Mouse (Mus musculus) adrenal gland, postnatal 10 days (tissue): Measurements from ENCODE around the gene Pot1b. TPM values are rescaled to one million over a fixed set of nuclear protein-coding genes. Genes with fewer than 3 reads are reported as not detected.
A peak's percentile ranks its signal among the peaks of the same experiment; 100 is the strongest.

Source experiments
- DNase-seq: peaks from one replicate; pipeline ENCODE4 v3.0.0; 2021; ENCODE audit warnings: mixed read lengths
- long read RNA-seq, 2 experiments: library from polyadenylated mRNA; stranded (forward); transcript quantifications; one replicate each; pipeline ENCODE4 v2.0.0; 2021
- total RNA-seq, 2 experiments: library from RNA; stranded (reverse); gene quantifications; 2 replicates each; pipeline ENCODE4 v1.2.3; 2021

Pot1b gene
- 1 to 10 TPM; 6.8 to 9.8 TPM for total RNA-seq
- long read RNA-seq, experiment 1, partial matches to known transcripts: 0 of 2 reads
- long read RNA-seq, experiment 1, other reads (novel, unspliced or antisense): 2 of 2 reads
- long read RNA-seq, experiment 2: 0 reads

GRCm38 (mm10) chr17:55711984-55712811 is at the start of gene Pot1b:
Gene Pot1b (minus strand): TSS chr17:55712628.
- peak; percentile 98 for DNase-seq

DNA sequence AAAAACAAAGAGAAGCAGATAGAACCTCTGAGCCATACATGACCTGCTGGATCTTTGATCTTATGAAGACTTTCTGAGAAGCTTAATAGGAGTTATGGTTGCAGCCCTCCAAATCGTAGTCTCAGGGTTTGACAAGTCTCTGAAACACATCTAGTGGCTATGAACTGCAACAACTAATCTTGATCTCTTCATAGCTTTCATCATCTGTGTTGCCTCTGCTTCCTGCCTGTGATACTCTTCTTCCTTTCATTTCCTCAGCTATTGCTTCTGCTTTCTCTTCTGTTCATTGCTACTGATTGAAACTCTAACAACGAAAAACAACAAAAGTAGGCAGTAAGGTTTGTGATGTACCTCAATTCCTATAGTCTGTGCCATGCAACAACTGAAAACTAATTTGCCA is 38.7 kb upstream of the Pot1b start:
- DNase-seq: no peak

DNA sequence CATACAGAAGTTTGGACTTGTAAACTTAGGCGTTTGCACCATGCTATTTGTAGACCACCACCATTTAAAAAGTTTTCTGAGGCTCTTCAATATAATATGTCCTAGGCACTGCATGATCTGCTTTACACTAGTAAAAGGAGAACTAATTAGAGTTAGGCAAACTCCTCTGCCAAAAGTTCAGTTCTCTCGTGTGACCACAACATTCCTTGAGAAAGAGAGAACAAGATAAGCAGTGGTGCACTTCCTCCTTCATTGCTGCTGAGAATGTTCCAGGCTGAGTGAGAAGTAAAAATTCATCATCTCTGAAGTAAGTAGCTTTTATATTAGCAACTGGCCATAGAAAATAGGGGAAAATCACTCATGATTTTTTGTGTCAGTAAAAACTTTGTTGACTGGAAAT is 37.4 kb upstream of the Pot1b start, which contains the start of gene Adgre4:
Gene Adgre4 (plus strand): TSS at position 199 of the 400 bp plus-strand sequence.
- no peak for DNase-seq

DNA sequence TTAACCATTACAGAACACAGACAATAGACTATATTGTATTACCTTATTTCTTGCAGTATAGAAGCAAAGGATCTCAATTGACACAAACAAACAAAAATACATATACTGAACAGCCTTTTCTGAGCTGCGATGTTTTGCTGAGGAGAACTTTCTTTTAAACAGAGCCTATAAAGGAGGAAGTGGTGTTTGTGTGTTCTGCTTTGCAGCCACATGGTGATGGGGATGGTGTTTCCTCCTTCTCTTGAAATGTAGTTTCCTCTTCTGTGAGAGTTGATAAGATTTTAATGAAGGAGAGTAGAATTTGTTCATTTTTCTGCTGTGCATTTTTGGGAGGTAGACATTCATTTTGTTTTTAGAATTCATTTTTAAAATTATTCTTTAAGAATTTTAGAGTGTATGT is 24.2 kb upstream of the Pot1b start:
- no peak for DNase-seq

- DNase-seq: no peak
Measured at GRCm38 (mm10) chr17:55726193-55726592, 13.8 kb upstream of the Pot1b start.

GRCm38 (mm10) chr17:55722250-55722649 is 9.8 kb upstream of the Pot1b start:
- DNase-seq: no peak

GRCm38 (mm10) chr17:55721270-55721669 is 8.8 kb upstream of the Pot1b start:
- no peak for DNase-seq

DNA sequence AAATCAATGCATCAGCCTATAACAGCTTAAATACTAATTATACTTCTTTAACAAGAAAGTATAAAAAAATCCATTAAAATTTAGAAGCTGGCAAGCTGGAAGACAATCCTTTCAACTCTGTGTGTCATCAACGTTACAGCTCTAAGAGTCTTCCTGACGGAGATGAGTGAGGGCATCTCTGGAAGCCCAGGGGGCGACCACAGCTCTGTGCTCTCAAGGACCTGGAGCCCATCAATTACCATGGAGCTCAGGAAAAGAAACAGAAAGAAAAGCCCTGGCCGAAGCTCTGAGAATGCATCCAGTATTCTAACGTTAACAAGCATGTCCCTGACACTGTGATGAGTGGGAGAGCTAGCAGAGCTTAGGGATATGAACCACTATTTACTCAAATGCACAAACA is 9.6 kb downstream of the Pot1b start:
- no peak for DNase-seq

DNA sequence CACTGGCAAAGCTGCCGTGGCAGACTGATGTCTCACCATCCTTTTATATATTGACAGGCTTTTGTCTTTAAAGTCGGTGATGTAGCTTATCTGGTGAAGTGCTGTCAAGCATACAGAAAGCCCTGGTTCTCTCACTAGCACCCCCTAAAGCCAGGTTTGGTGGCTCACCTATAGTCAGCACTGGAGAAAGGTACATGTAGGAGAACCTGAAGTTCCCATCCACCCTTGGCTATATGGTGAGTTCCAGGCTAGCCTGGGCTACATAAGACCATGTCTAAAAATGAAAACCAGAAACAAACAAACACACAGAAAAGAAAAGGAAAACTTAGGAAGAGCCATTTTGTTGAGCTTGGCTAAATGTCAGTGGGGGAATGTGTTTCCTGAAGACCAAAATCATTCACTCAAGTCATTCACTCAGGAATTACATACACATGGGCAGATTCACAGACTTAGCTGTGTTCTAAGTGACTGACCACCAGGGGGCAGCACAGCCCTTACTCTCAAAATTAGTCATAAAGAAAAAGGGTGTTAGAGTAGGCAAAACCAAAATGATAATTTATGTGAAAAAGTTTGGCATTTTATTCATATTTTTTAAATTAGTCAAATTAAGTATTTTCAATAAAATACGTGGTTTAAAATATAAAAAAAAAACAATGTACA is 10.1 kb downstream of the Pot1b start:
- peak; percentile 88 for DNase-seq

GRCm38 (mm10) chr17:55699388-55699787 is 13.0 kb downstream of the Pot1b start:
- DNase-seq: no peak

- no peak for DNase-seq
Measured at GRCm38 (mm10) chr17:55661099-55661498, 51.3 kb downstream of the Pot1b start.

DNA sequence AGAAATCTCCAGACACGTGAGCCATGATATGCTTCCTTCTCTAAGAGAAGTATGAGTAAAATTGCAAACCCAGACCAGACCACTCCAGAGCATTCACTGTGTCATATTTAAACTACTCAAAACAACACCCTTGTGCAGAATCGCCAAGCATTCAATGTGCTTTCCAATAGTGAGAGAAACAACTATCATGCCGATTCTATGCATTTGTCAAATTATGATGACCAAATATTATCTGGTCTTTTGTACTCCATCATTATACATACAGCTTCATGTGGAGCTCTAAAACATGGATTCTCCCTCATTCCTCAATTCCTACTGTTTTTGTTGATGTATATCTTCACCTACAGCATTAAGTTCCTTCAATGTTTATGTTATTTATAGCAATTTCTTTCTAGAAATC is 87.3 kb downstream of the Pot1b start, which contains the start of gene Vmn2r118:
Gene Vmn2r118 (minus strand): TSS at position 101 of the 400 bp plus-strand sequence.
- DNase-seq: no peak

Other genes starting within 250 kb of the Pot1b start
- not detected for gene Vmn2r118, start 87.4 kb downstream of the Pot1b start, total RNA-seq
- gene Adgre4, start 37.4 kb upstream of the Pot1b start, total RNA-seq: 1 to 10 TPM; 1.3 to 1.4 TPM
- gene Zfp119a, start 166.3 kb upstream of the Pot1b start, total RNA-seq: 1 to 10 TPM; 6.2 to 9.5 TPM
- 1 to 10 TPM; 5.9 to 6.0 TPM for gene Zfp959, start 179.5 kb upstream of the Pot1b start, total RNA-seq
- gene Zfp119b, start 236.9 kb upstream of the Pot1b start, total RNA-seq: 1 to 10 TPM; 4.1 to 4.2 TPM
- 1 to 10 TPM; 1.5 to 1.8 TPM for gene Ebi3, start 240.0 kb upstream of the Pot1b start, total RNA-seq
- gene Yju2, start 246.5 kb upstream of the Pot1b start, total RNA-seq: 10 to 100 TPM; 16.7 to 20.1 TPM